Mouse (Mus musculus): Measurements from ENCODE around the gene Trappc3.

GRCm38 (mm10) chr4:126283582-126283981, 21.5 kb downstream of the Trappc3 start:
- TF ChIP-seq GATA1 (IDR thresholded peaks at IDR 0.05; ENCODE audit: low read depth, low read length), result peak; percentile 69
- peak; percentile 62 for TF ChIP-seq ETS1 (IDR thresholded peaks at IDR 0.05; ENCODE audit: low read depth, low read length)
- TF ChIP-seq MEF2A (IDR thresholded peaks at IDR 0.05; ENCODE audit: extremely low read depth, insufficient replicate concordance, low read depth, low read length, poor library complexity, severe bottlenecking), result no peak
- no peak for TF ChIP-seq POLR2A (IDR thresholded peaks at IDR 0.05; ENCODE audit: control insufficient read depth in 1 of 2, insufficient read depth in 1 of 2, low read depth in 1 of 2, low read length in 2 of 2, poor library complexity in 1 of 2)
- no peak for TF ChIP-seq ZC3H11A (IDR thresholded peaks at IDR 0.05; ENCODE audit: low read depth, low read length)
- TF ChIP-seq CTCF (IDR thresholded peaks at IDR 0.05 in 2 of 3, conservative IDR thresholded peaks at IDR 0.05 in 1 of 3; ENCODE audit: control insufficient read depth in 1 of 3, insufficient read depth in 1 of 3, low read depth in 2 of 3, low read length in 3 of 3, poor library complexity in 1 of 3, severe bottlenecking in 1 of 3), result no peak
- no peak for TF ChIP-seq TAL1 (IDR thresholded peaks at IDR 0.05; ENCODE audit: low read length)
- TF ChIP-seq BHLHE40 (IDR thresholded peaks at IDR 0.05; ENCODE audit: borderline replicate concordance, low read depth, low read length), result no peak
- no peak for TF ChIP-seq USF1 (IDR thresholded peaks at IDR 0.05; ENCODE audit: low read depth, low read length)
- TF ChIP-seq ELF1 (IDR thresholded peaks at IDR 0.05; ENCODE audit: low read depth, low read length), result no peak
- TF ChIP-seq POLR2AphosphoS2 (IDR thresholded peaks at IDR 0.05; ENCODE audit: low read length), result no peak
- TF ChIP-seq MAX (IDR thresholded peaks at IDR 0.05; ENCODE audit: low read length), result 0 out of 2 replicates have a peak, but pooled peaks have one; percentile 29
